Mouse (Mus musculus) thymus, postnatal 14 days (tissue): Measurements from ENCODE around the gene Plxna2.

ENCODE experiments used
- DNase-seq: peaks from one replicate; pipeline ENCODE4 v3.0.0; 2021

Gene Plxna2

GRCm38 (mm10) chr1:194774754-194775153, 156.7 kb downstream of the Plxna2 start:
- DNase-seq: no peak

GRCm38 (mm10) chr1:194775656-194776374, 157.8 kb downstream of the Plxna2 start:
- no peak for DNase-seq

- DNase-seq: no peak
Measured at GRCm38 (mm10) chr1:194776510-194777244, 158.7 kb downstream of the Plxna2 start.

GRCm38 (mm10) chr1:194777608-194778007, 159.6 kb downstream of the Plxna2 start:
- DNase-seq: no peak

- DNase-seq: no peak
Measured at GRCm38 (mm10) chr1:194780392-194780791, 162.4 kb downstream of the Plxna2 start.

GRCm38 (mm10) chr1:194780794-194781390, 162.9 kb downstream of the Plxna2 start:
- DNase-seq: no peak

- DNase-seq: no peak
Measured at GRCm38 (mm10) chr1:194781556-194781955, 163.5 kb downstream of the Plxna2 start.

- no peak for DNase-seq
Measured at GRCm38 (mm10) chr1:194782325-194782724, 164.3 kb downstream of the Plxna2 start.

GRCm38 (mm10) chr1:194787626-194788025, 169.6 kb downstream of the Plxna2 start:
- DNase-seq: no peak

- DNase-seq: no peak
Measured at GRCm38 (mm10) chr1:194793226-194793924, 175.4 kb downstream of the Plxna2 start.

GRCm38 (mm10) chr1:194795316-194795715, 177.3 kb downstream of the Plxna2 start:
- DNase-seq: no peak

- no peak for DNase-seq
Measured at GRCm38 (mm10) chr1:194797843-194798242, 179.8 kb downstream of the Plxna2 start.

GRCm38 (mm10) chr1:194798511-194798910, 180.5 kb downstream of the Plxna2 start:
- DNase-seq: no peak

- DNase-seq: no peak
Measured at GRCm38 (mm10) chr1:194808261-194808660, 190.2 kb downstream of the Plxna2 start.

GRCm38 (mm10) chr1:194808681-194809080, 190.7 kb downstream of the Plxna2 start:
- no peak for DNase-seq

- no peak for DNase-seq
Measured at GRCm38 (mm10) chr1:194809600-194809999, 191.6 kb downstream of the Plxna2 start.

GRCm38 (mm10) chr1:194814187-194814586, 196.2 kb downstream of the Plxna2 start:
- no peak for DNase-seq

GRCm38 (mm10) chr1:194815547-194815946, 197.5 kb downstream of the Plxna2 start:
- no peak for DNase-seq

GRCm38 (mm10) chr1:194816913-194817312, 198.9 kb downstream of the Plxna2 start:
- DNase-seq: peak; percentile 50

GRCm38 (mm10) chr1:194820953-194821352, 202.9 kb downstream of the Plxna2 start:
- no peak for DNase-seq

- no peak for DNase-seq
Measured at GRCm38 (mm10) chr1:194821721-194822120, 203.7 kb downstream of the Plxna2 start.

- no peak for DNase-seq
Measured at GRCm38 (mm10) chr1:194828316-194828715, 210.3 kb downstream of the Plxna2 start.

GRCm38 (mm10) chr1:194835238-194835637, 217.2 kb downstream of the Plxna2 start:
- DNase-seq: no peak
